Mouse (Mus musculus) CH12.LX (cell line): ENCODE measurements at regions not wholly inside any gene's neighbourhood (a gene's known extent, or its start where the extent isn't known, plus 50 kb on each side); places are given as distances from the start of the nearest gene placed in this dataset.

Experiments
- CTCF ChIP-seq, 2 experiments: IDR thresholded peaks in 1 of 2; conservative IDR thresholded peaks in 1 of 2; 2 replicates each; pipeline ENCODE4 v1.5.1; 2011 to 2012; ENCODE audit warnings: low read depth in 2 of 2, low read length in 2 of 2, improper control_type of control experiment in 1 of 2, inconsistent platforms in 1 of 2, mild to moderate bottlenecking in 1 of 2, moderate library complexity in 1 of 2
- EP300 ChIP-seq: IDR thresholded peaks from 2 replicates; pipeline ENCODE4 v1.6.1; 2011; ENCODE audit warnings: low read length, improper control_type of control experiment
- HCFC1 ChIP-seq: IDR thresholded peaks from 2 replicates; pipeline ENCODE4 v1.6.1; 2012; ENCODE audit warnings: low read depth, mild to moderate bottlenecking, inconsistent platforms, low read length, improper control_type of control experiment
- MAX ChIP-seq: IDR thresholded peaks from 2 replicates; pipeline ENCODE4 v1.6.1; 2011; ENCODE audit warnings: low read length, improper control_type of control experiment
- NELFE ChIP-seq: IDR thresholded peaks from 2 replicates; pipeline ENCODE4 v1.6.1; 2011; ENCODE audit warnings: low read depth, low read length, improper control_type of control experiment
- NRF1 ChIP-seq: IDR thresholded peaks from 2 replicates; pipeline ENCODE4 v1.6.1; 2014; ENCODE audit warnings: low read depth, mild to moderate bottlenecking, inconsistent platforms, low read length, improper control_type of control experiment, moderate library complexity
- PAX5 ChIP-seq: IDR thresholded peaks from 2 replicates; pipeline ENCODE4 v1.6.1; 2012; ENCODE audit warnings: low read length, inconsistent platforms, mixed read lengths
- POLR2A ChIP-seq: IDR thresholded peaks from 2 replicates; pipeline ENCODE4 v1.6.1; 2011; ENCODE audit warnings: low read depth, mild to moderate bottlenecking, improper control_type of control experiment, low read length
- USF1 ChIP-seq: IDR thresholded peaks from 2 replicates; pipeline ENCODE4 v1.6.1; 2014; ENCODE audit warnings: low read depth, mild to moderate bottlenecking, inconsistent platforms, low read length, improper control_type of control experiment
- USF2 ChIP-seq: conservative IDR thresholded peaks from 2 replicates; pipeline ENCODE4 v1.6.1; 2011; ENCODE audit warnings: low read depth, low read length, improper control_type of control experiment
- ZKSCAN1 ChIP-seq: IDR thresholded peaks from 2 replicates; pipeline ENCODE4 v1.6.1; 2012; ENCODE audit warnings: low read depth, inconsistent platforms, low read length, improper control_type of control experiment, borderline replicate concordance

GRCm38 (mm10) chr16:50841677-50842580 is 251.0 kb upstream of the Ccdc54 start:
- no peak for TF ChIP-seq HCFC1
- TF ChIP-seq CTCF (conservative IDR thresholded peaks at IDR 0.05 in 1 of 2, IDR thresholded peaks at IDR 0.05 in 1 of 2; ENCODE audit: low read depth in 2 of 2, low read length in 2 of 2): peak; percentile 91 to 94
- no peak for TF ChIP-seq EP300
- no peak for TF ChIP-seq USF2
- TF ChIP-seq USF1: no peak
- TF ChIP-seq POLR2A: no peak
- no peak for TF ChIP-seq ZKSCAN1
- TF ChIP-seq NRF1: no peak
- TF ChIP-seq NELFE: no peak
- TF ChIP-seq PAX5: no peak
- no peak for TF ChIP-seq MAX
